Mouse (Mus musculus): ENCODE measurements around the gene Olfr559. TPM values are rescaled to one million over a fixed set of nuclear protein-coding genes. Genes with fewer than 3 reads are reported as not detected.

The Olfr559 gene
- not detected in 2 replicates for polyA plus RNA-seq (2016; fragmentation: Nextera tagmentation; extraction: Ambion mirVana)

DNA sequence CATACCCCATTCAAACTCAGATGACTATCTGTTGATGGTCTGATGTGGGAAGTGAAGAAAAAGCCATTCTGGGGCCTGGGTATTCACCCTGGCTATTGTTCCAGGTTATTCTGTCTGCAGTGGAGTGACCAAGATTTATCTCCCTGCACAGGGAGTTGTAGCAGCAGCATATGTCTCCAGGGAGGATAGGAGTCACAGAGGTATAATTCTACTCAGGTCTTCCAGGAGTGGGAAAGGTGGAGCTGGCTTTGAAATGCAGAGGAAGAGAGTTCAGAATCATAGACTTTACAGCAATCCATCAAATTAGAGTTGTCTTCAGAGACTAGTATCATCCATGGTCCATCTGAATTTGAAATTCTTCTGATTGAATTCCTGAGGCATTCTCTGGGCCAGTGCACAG lies at the start of gene Olfr559:
Olfr559 (minus strand) TSS at position 101 of the 400 bp plus-strand sequence.
- Histone ChIP-seq H3K27ac (replicated peaks) (no peak within 1 kb of the TSS), H3K27me3 (replicated peaks; ENCODE audit: low read depth, poor library complexity, severe bottlenecking) (no peaks in the 10 kb centered on the region), H3K4me1 (no peaks in the 10 kb centered on the region), H3K9me3 (no peaks in the 10 kb centered on the region), H3K4me3 (no peak within 1 kb of the TSS), H3K36me3 (replicated peaks) (no peaks in the 10 kb centered on the region)
- DNase-seq (ENCODE audit: low spot score), result no peak

DNA sequence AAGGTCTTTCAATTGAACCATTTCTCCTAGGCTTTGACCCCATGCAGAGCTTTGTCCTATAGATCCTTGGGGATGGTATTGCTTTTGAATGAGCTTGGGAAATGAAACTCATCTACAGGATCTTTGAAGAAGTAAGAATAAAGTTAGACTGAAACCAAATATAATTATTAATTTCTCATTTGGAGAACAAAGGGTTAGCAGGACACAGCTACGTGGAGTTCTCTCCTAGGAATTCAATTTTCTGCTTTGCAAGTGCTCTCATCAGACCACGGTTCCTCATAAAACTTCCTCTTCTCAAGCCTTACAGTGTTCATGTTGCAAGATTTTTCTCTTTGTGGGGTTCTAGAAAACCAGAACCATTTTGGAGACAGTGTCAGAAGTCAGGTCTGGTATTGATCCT lies 43.6 kb upstream of the Olfr559 start, which contains the start of gene Olfr561:
Olfr561 (plus strand) TSS at position 301 of the 400 bp plus-strand sequence.
- H3K4me3 ChIP-seq, result no peak within 1 kb of the TSS
- 87% methylated on average over 2 of the region's 2 CpGs for WGBS
- DNase-seq (ENCODE audit: low spot score), result no peak

DNA sequence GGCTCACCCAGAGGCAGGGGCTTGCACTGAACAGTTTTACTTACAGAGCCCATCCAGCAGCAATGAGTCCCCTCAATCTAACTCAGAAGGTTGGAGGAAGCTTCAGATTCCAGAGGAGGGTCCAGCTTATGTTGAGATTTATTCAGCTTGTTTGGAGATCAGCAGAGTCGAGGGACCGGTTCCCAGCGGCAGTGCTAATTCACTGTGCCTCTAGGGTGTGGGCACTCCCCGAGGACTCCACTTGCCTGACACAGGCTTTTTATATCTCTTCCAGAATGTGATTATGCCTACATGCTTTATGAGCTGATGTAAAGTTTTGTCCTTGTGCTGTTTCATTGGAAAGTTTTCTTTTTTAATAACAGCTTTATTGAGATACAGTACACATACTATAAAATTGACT lies 32.0 kb upstream of the Olfr559 start, which contains the start of the genes Olfr560 and Olfr78:
Olfr560 (minus strand) TSS at position 101 of the 400 bp plus-strand sequence.
Olfr78 (minus strand) TSS at position 206 of the 400 bp plus-strand sequence.
- Histone ChIP-seq H3K27me3 (replicated peaks; ENCODE audit: low read depth, poor library complexity, severe bottlenecking) (no peaks in the 10 kb centered on the region), H3K36me3 (replicated peaks) (no peaks in the 10 kb centered on the region), H3K9me3 (no peaks in the 10 kb centered on the region), H3K4me1 (no peaks in the 10 kb centered on the region), H3K4me3 (no peak within 1 kb of the TSS), H3K27ac (replicated peaks) (no peak within 1 kb of the TSS)
- WGBS, result 76% methylated on average over 4 of the region's 4 CpGs
- no peak for DNase-seq (ENCODE audit: low spot score)

More for the DNA sequence above, 43.6 kb upstream of the Olfr559 start, which contains the start of gene Olfr561:
- H3K4me1 ChIP-seq, result no peaks in the 10 kb centered on the region
- no peaks in the 10 kb centered on the region for H3K36me3 ChIP-seq (replicated peaks)
- no peak within 1 kb of the TSS for H3K27ac ChIP-seq (replicated peaks)
- no peaks in the 10 kb centered on the region for H3K9me3 ChIP-seq
- no peaks in the 10 kb centered on the region for H3K27me3 ChIP-seq (replicated peaks; ENCODE audit: low read depth, poor library complexity, severe bottlenecking)

DNA sequence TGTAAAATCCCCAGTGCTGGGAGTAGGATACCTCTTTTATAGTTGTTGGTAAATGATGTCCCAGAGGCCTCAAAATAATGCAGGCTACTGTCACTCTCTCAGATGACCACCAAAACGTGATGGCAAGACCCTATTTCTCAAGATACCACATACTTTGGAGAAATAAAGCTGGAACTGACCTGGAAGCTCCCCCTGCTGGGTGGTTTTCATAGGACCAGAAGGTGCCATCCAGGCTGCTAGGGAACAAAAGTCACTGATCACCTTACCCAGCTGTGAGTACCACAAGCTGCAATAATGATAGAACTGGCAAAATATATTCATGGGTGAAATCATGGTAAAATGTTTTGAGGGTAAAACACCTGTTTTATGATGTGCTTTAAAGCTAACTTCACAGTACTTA lies 24.8 kb upstream of the Olfr559 start:
- Histone ChIP-seq H3K4me3 (no peak overlapping the region), H3K4me1 (no peaks in the 10 kb centered on the region), H3K27me3 (replicated peaks; ENCODE audit: low read depth, poor library complexity, severe bottlenecking) (no peaks in the 10 kb centered on the region), H3K9me3 (no peaks in the 10 kb centered on the region), H3K36me3 (replicated peaks) (no peaks in the 10 kb centered on the region), H3K27ac (replicated peaks) (no peak overlapping the region)
- WGBS, result 23% methylated on average over 1 of the region's 1 CpGs
- DNase-seq (ENCODE audit: low spot score), result no peak

DNA sequence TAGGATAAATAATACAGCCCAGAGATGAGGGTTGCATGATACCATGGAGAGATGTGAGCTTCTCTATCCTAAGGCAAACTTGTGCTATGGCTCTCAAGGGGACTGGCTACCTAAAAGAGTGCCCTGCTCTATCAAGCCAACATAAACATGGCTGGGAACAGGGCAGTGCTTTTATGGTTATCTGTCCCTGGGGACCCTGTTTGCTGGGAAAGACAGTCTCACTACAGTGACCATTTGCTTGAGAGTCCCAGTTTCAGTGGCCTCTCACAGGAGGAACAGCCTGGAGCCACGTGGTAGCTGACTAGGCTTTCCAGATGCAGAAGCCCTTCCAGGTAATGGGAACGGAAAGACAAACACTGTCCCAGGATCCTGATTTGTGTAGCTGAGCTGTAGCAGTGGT lies 10.4 kb upstream of the Olfr559 start:
- H3K27ac ChIP-seq (replicated peaks), result no peak overlapping the region
- H3K9me3 ChIP-seq, result no peaks in the 10 kb centered on the region
- DNase-seq (ENCODE audit: low spot score), result no peak
- no peaks in the 10 kb centered on the region for H3K36me3 ChIP-seq (replicated peaks)
- no peak overlapping the region for H3K4me3 ChIP-seq
- no peaks in the 10 kb centered on the region for H3K4me1 ChIP-seq
- no peaks in the 10 kb centered on the region for H3K27me3 ChIP-seq (replicated peaks; ENCODE audit: low read depth, poor library complexity, severe bottlenecking)
- 51% methylated on average over 2 of the region's 2 CpGs for WGBS

DNA sequence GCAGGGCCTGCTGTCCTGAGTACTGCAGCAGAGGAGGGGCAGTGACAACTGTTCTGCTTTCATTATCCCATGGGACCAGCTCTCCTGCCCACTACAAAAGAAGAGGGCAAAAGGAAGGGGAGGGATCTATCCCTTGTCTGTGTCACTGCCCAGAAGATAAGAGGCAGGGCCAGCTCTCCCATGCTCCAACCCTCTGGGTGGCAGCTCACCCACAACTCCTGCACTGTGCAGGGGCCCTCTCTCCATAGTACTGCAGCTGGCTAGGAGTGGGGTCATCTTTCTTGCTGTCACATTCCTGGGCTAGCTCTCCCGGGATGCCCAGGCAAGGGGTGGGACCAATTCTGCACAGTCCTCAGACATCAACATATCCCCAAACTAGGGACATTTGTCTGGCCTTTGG lies 6.5 kb upstream of the Olfr559 start:
- Histone ChIP-seq H3K27ac (replicated peaks) (no peak overlapping the region), H3K27me3 (replicated peaks; ENCODE audit: low read depth, poor library complexity, severe bottlenecking) (no peaks in the 10 kb centered on the region), H3K36me3 (replicated peaks) (no peaks in the 10 kb centered on the region), H3K4me1 (no peaks in the 10 kb centered on the region), H3K9me3 (no peaks in the 10 kb centered on the region), H3K4me3 (no peak overlapping the region)
- DNase-seq (ENCODE audit: low spot score), result no peak
- 63% methylated on average over 1 of the region's 1 CpGs for WGBS

DNA sequence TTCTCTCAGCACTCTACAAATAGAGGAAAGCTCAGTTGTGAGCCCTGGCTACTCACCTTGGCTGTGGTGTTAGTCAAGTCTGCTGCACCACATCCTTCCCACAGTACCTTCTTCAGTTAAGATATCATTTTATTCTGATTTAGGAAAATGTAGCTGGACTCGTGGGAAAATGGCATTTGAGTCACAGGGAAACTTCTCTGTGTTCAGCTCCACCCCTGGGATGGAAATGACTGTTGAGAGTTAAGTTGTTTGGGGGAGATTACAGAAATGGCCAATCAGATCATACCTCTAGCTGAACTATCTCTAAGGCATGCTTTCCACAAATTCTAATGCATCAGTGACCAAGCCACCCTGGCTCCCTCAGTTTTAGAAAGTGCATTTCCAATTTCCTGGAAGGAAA lies 8.3 kb downstream of the Olfr559 start, which contains the start of gene Olfr33:
Olfr33 (minus strand) TSS at position 101 of the 400 bp plus-strand sequence.
- 64% methylated on average over 1 of the region's 1 CpGs for WGBS
- no peaks in the 10 kb centered on the region for H3K27me3 ChIP-seq (replicated peaks; ENCODE audit: low read depth, poor library complexity, severe bottlenecking)
- no peaks in the 10 kb centered on the region for H3K9me3 ChIP-seq
- H3K4me1 ChIP-seq, result no peaks in the 10 kb centered on the region
- no peak for DNase-seq (ENCODE audit: low spot score)
- no peaks in the 10 kb centered on the region for H3K36me3 ChIP-seq (replicated peaks)
- no peak within 1 kb of the TSS for H3K4me3 ChIP-seq
- no peak within 1 kb of the TSS for H3K27ac ChIP-seq (replicated peaks)

DNA sequence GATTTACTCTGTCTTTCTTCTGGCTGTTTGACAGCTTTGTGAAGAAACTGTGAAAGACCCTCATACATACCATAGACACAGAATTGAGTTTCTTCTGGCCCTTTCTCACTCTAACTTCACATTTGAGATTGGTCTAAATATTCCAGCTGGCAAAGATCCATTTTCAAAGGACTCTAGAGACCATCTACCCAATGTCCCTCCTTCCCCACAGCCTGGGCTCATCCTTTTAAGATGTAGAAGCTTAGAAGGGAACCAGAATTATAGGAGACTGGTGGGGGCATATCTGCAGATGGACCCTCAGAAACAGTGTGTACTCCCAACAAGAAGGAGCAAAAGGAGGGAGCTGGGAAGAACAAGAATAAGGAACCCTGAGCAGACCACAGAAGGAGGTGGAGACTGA lies 25.4 kb downstream of the Olfr559 start, which contains the start of gene Olfr558:
Olfr558 (plus strand) TSS at position 301 of the 400 bp plus-strand sequence.
- no peak within 1 kb of the TSS for H3K4me3 ChIP-seq
- H3K27me3 ChIP-seq (replicated peaks; ENCODE audit: low read depth, poor library complexity, severe bottlenecking), result no peaks in the 10 kb centered on the region

DNA sequence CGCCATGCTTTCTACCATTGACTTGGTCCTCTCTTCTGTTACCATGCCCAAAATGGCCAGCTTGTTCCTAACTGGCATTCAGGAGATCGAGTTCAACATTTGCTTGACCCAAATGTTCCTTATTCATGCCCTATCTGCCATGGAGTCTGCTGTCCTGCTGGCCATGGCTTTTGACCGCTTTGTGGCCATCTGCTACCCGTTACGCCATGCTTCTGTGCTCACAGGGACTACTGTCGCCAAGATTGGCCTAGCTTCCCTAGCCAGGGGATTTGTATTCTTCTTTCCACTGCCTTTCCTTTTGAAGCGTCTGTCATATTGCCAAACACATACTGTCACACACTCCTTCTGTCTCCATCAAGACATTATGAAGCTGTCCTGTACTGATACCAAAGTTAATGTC lies 28.8 kb downstream of the Olfr559 start:
- no peaks in the 10 kb centered on the region for H3K4me1 ChIP-seq
- DNase-seq (ENCODE audit: low spot score), result no peak
- H3K9me3 ChIP-seq, result no peaks in the 10 kb centered on the region
- H3K36me3 ChIP-seq (replicated peaks), result no peaks in the 10 kb centered on the region
- no peak overlapping the region for H3K27ac ChIP-seq (replicated peaks)
- H3K4me3 ChIP-seq, result no peak overlapping the region
- 89% methylated on average over 7 of the region's 7 CpGs for WGBS
- no peaks in the 10 kb centered on the region for H3K27me3 ChIP-seq (replicated peaks; ENCODE audit: low read depth, poor library complexity, severe bottlenecking)

More for the DNA sequence above, 25.4 kb downstream of the Olfr559 start, which contains the start of gene Olfr558:
- no peak for DNase-seq (ENCODE audit: low spot score)
- no peaks in the 10 kb centered on the region for H3K9me3 ChIP-seq
- no peaks in the 10 kb centered on the region for H3K36me3 ChIP-seq (replicated peaks)
- H3K27ac ChIP-seq (replicated peaks), result no peak within 1 kb of the TSS
- H3K4me1 ChIP-seq, result no peaks in the 10 kb centered on the region

DNA sequence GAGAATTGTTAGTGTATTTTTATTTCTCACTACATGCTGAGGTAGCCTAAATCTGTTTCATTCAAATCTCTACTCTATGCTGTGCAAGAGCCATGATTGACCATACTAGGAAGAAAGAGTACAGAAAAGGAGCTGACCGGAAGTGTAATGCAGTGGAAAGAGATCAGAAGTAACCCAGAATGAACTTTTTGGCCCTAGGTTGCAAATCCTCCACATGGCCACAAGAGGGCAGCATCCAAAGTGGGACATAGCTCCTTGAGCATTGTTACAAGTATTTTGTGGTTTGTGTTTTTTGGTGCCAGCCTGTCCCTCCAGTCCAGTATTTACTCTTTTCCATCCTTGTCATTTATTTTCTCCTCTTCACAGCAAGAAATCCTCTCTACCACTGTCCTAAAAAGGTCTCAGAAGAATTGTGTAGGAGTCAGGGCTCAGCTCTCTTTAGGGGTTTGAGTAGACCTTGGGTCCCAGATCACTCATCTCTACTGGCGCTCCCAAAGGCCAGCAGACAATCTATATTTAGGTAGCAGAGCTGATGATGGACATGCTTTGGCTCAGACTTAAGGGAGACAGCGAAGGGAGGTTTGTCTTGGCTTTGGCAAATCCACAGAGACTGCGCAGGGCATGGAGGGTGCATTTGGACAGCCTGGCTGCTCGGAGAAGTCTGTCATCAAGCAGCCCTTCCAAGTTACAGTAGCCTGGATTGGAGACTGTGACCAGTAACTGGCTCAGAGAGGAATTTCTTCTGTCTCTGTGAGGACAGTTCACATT lies 31.7 kb downstream of the Olfr559 start, which contains the start of gene Olfr557:
Olfr557 (plus strand) TSS at position 553 of the 768 bp plus-strand sequence.
- no peaks in the 10 kb centered on the region for H3K36me3 ChIP-seq (replicated peaks)
- DNase-seq (ENCODE audit: low spot score), result peak; percentile 39
- H3K9me3 ChIP-seq, result no peaks in the 10 kb centered on the region
- 79% methylated on average over 5 of the region's 5 CpGs for WGBS
- H3K4me1 ChIP-seq, result no peaks in the 10 kb centered on the region
- no peaks in the 10 kb centered on the region for H3K27me3 ChIP-seq (replicated peaks; ENCODE audit: low read depth, poor library complexity, severe bottlenecking)
- no peak within 1 kb of the TSS for H3K27ac ChIP-seq (replicated peaks)
- no peak within 1 kb of the TSS for H3K4me3 ChIP-seq

DNA sequence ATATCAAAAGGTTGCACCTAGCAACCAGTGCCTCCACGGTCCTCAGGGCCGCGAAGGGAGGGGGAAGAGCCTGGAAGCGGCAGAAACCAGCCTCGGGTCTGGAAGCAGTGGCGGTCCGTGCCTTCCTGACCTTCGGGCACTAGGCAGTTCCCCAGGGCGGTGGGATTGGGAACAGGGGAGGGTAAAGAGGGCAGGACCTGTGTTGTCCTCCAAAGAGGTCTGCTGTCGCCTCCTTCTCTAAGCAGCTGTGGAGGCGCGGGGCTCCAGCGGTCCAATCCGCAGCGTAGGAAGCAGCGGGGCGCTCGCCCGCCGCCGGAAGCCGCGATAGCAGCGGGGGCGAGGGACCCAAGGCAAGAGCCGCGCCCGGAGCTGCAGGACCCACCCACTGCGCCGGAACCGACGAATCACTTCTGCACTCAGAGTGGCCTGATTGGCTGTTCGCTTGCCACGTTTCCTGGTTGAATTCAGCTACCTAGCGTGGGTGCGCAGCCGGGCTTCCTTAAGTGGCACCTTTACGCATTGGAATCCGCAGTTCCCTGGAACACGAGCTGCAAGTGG lies 40.3 kb downstream of the Olfr559 start, which contains the start of gene Trim68:
Trim68 (minus strand) TSS at position 384 of the 558 bp plus-strand sequence.
- Histone ChIP-seq H3K27me3 (replicated peaks; ENCODE audit: low read depth, poor library complexity, severe bottlenecking) (no peaks in the 10 kb centered on the region), H3K9me3 (no peaks in the 10 kb centered on the region), H3K4me3 (peak within 1 kb of the TSS; percentile 72), H3K4me1 (peaks cover 8% of the 10 kb centered on the region), H3K27ac (replicated peaks) (peak within 1 kb of the TSS; percentile 89), H3K36me3 (replicated peaks) (no peaks in the 10 kb centered on the region)
- WGBS, result under 1% methylated on average over 40 of the region's 40 CpGs
- DNase-seq (ENCODE audit: low spot score), result peak; percentile 95

DNA sequence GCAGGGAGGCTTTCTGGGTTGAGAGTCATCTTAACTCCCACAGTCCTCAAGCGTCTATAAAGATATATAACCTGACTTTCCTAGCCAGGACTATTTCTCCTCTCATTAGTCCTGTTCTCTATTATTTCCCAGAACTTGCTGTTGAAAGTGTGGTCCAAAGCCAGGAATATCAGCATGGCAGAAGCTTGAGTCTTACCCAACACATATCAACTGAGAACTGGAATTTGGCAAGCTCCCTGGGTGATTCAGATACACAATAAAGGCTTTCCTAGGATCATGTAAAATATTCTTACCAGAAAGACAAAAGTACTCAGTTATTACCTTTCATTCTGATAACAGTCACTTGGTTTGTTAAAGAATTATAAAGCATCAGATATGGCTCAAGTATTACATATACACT lies 45.4 kb downstream of the Olfr559 start:
- peaks cover 5% of the 10 kb centered on the region; the same call in 1 of the 2 replicates for H3K4me1 ChIP-seq
- H3K4me3 ChIP-seq, result no peak overlapping the region
- 90% methylated on average over 1 of the region's 1 CpGs for WGBS
- H3K36me3 ChIP-seq (replicated peaks), result peaks cover 5% of the 10 kb centered on the region; the same call in 1 of the 2 replicates
- DNase-seq (ENCODE audit: low spot score), result no peak
- no peak overlapping the region for H3K27ac ChIP-seq (replicated peaks)
- H3K27me3 ChIP-seq (replicated peaks; ENCODE audit: low read depth, poor library complexity, severe bottlenecking), result no peaks in the 10 kb centered on the region
- H3K9me3 ChIP-seq, result no peaks in the 10 kb centered on the region
